Mouse (Mus musculus): ENCODE data around the gene Olfr986.

DNA sequence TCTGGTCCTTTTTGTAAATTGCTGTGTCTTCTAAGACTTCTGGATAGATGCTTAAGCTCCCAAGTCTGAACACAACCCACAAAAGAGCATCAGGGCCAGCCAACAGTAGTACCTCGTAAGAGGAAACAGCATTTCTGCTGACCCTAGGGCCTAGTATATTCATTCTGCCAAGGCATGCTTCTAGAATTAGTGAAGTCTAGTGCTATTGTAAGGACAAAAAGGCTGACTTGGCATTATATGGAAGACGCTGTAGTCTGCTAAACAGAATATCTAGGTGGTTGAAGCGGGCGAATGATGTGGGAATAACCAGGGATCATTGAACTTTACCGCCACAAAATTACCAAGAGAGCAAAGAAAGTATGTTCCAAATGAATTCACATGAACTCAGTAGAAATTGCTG, 33.3 kb downstream of the Olfr986 start:
- TF ChIP-seq POLR2A (IDR thresholded peaks at IDR 0.05; ENCODE audit: insufficient read depth, low read length) (no peak), CTCF (IDR thresholded peaks at IDR 0.05; ENCODE audit: low read depth, low read length) (no peak)
